Mouse (Mus musculus) intestine, postnatal 0 days (tissue): Measurements from ENCODE around the gene Rtl8b. TPM values are rescaled to one million over a fixed set of nuclear protein-coding genes. Genes with fewer than 3 reads are reported as not detected.
A peak's percentile ranks its signal among the peaks of the same experiment; 100 is the strongest.
"Not testable (repeated sequence)": the region's sequence is repeated elsewhere in the genome, so short reads cannot be mapped to it uniquely, and the experiment has no call there.

Experiments used
- ATAC-seq: fragments of 200-750 bp; cut with Nextera tagmentation; 2 replicates; pipeline ENCODE4 v1.8.0; 2017; ENCODE audit warnings: mild to moderate bottlenecking, moderate TSS enrichment, moderate library complexity
- H3K27ac ChIP-seq: fragments of 300-500 bp; sonication (generic); 2 replicates; pipeline ENCODE4 v1.5.1; 2014; ENCODE audit warnings: mild to moderate bottlenecking, low read depth, low read length, moderate library complexity
- H3K27me3 ChIP-seq: fragments of 300-500 bp; sonication (generic); replicated peaks from 2 replicates; pipeline ENCODE4 v1.6.1; 2014; ENCODE audit warnings: low read length, mixed read lengths; ENCODE audit not compliant: control insufficient read depth, insufficient read depth
- H3K36me3 ChIP-seq: fragments of 300-500 bp; sonication (generic); 2 replicates; pipeline ENCODE4 v1.6.1; 2014; ENCODE audit warnings: mild to moderate bottlenecking, moderate library complexity; ENCODE audit not compliant: control insufficient read depth, insufficient read depth
- H3K4me1 ChIP-seq: fragments of 300-500 bp; sonication (generic); replicated peaks from 2 replicates; pipeline ENCODE4 v1.6.1; 2014; ENCODE audit warnings: antibody characterized with exemption, low read length, mixed read lengths; ENCODE audit not compliant: control insufficient read depth, insufficient read depth
- H3K4me2 ChIP-seq: fragments of 300-500 bp; sonication (generic); replicated peaks from 2 replicates; pipeline ENCODE4 v1.6.1; 2014; ENCODE audit warnings: low read depth, mild to moderate bottlenecking, moderate library complexity
- H3K4me3 ChIP-seq: fragments of 300-500 bp; sonication (generic); 2 replicates; pipeline ENCODE4 v1.5.1; 2014; ENCODE audit warnings: low read depth, low read length
- H3K9ac ChIP-seq: fragments of 300-500 bp; sonication (generic); 2 replicates; pipeline ENCODE4 v1.6.1; 2014; ENCODE audit warnings: mild to moderate bottlenecking, low read depth, low read length
- H3K9me3 ChIP-seq: fragments of 300-500 bp; sonication (generic); 2 replicates; pipeline ENCODE4 v1.6.1; 2016; ENCODE audit warnings: mixed run types; ENCODE audit not compliant: control insufficient read depth
- CTCF ChIP-seq: sonication (generic); IDR thresholded peaks from 2 replicates; pipeline ENCODE4 v1.5.1; 2016; ENCODE audit warnings: low read depth, mild to moderate bottlenecking, control low read depth, antibody characterized with exemption, moderate library complexity
- WGBS: fragments of 180-500 bp; shearing (Covaris S2); extraction: QIAGEN DNeasy Blood & Tissue Kit; methylation state at CpG from one replicate; pipeline ENCODE4 v1.1.7; 2014; 5-methylcytosine and 5-hydroxymethylcytosine counted together
- polyA plus RNA-seq: library from polyadenylated mRNA; unstranded; fragments of >200 nt; fragmentation: Nextera tagmentation; extraction: Ambion mirVana; gene quantifications from 2 replicates; pipeline ENCODE4 v1.2.1, GENCODE M21; 2015

Rtl8b gene
- polyA plus RNA-seq, 1 experiment from 2014 or later, result 38.4 TPM

GRCm38 (mm10) chrX:53693141-53693540 is 22.9 kb upstream of the Rtl8b start:
- Histone ChIP-seq H3K4me3 (no peak overlapping the region), H3K4me2 (no peak overlapping the region), H3K36me3 (no peaks in the 10 kb centered on the region), H3K27me3 (no peaks in the 10 kb centered on the region), H3K4me1 (no peaks in the 10 kb centered on the region), H3K9me3 (no peaks in the 10 kb centered on the region), H3K9ac (no peak overlapping the region), H3K27ac (no peak overlapping the region)
- WGBS, result 71% methylated on average over 2 of the region's 2 CpGs
- no peak for ATAC-seq
- no peak for TF ChIP-seq CTCF

- no peak for TF ChIP-seq CTCF
- no peaks in the 10 kb centered on the region for H3K27me3 ChIP-seq
- H3K4me2 ChIP-seq, result no peak overlapping the region
- 54% methylated on average over 2 of the region's 2 CpGs for WGBS
- H3K36me3 ChIP-seq, result no peaks in the 10 kb centered on the region
- ATAC-seq, result no peak
- H3K9ac ChIP-seq, result no peak overlapping the region
- H3K9me3 ChIP-seq, result no peaks in the 10 kb centered on the region
- H3K27ac ChIP-seq, result no peak overlapping the region
- no peaks in the 10 kb centered on the region for H3K4me1 ChIP-seq
- no peak overlapping the region for H3K4me3 ChIP-seq
Observed at GRCm38 (mm10) chrX:53692065-53692464, 21.9 kb upstream of the Rtl8b start.

GRCm38 (mm10) chrX:53684676-53685075 is 14.5 kb upstream of the Rtl8b start:
- not testable (repeated sequence) for H3K4me2 ChIP-seq, H3K9ac ChIP-seq, H3K4me3 ChIP-seq, H3K27me3 ChIP-seq, H3K27ac ChIP-seq, H3K36me3 ChIP-seq, H3K4me1 ChIP-seq, H3K9me3 ChIP-seq
- ATAC-seq, result peak; percentile 78
- WGBS, result 53% methylated on average over 2 of the region's 4 CpGs

- not testable (repeated sequence) for H3K36me3 ChIP-seq, H3K4me1 ChIP-seq, H3K4me3 ChIP-seq, H3K27ac ChIP-seq, H3K9ac ChIP-seq, H3K4me2 ChIP-seq, H3K9me3 ChIP-seq, ATAC-seq, H3K27me3 ChIP-seq
- whole genome bisulfite sequencing, result 58% methylated on average over 2 of the region's 3 CpGs
Observed at GRCm38 (mm10) chrX:53682650-53683049, 12.4 kb upstream of the Rtl8b start.

GRCm38 (mm10) chrX:53676943-53677342 is 6.7 kb upstream of the Rtl8b start:
- not testable (repeated sequence) for H3K4me1 ChIP-seq, H3K36me3 ChIP-seq, ATAC-seq, H3K27ac ChIP-seq, H3K4me2 ChIP-seq, H3K9ac ChIP-seq, H3K27me3 ChIP-seq, H3K9me3 ChIP-seq, H3K4me3 ChIP-seq
- TF ChIP-seq CTCF, result peak; percentile 62
- WGBS, result 38% methylated on average over 2 of the region's 2 CpGs

GRCm38 (mm10) chrX:53670696-53671095 is 488 bp upstream of the Rtl8b start:
- WGBS, result 25% methylated on average over 4 of the region's 4 CpGs
- ATAC-seq, H3K27ac ChIP-seq, H3K9me3 ChIP-seq, H3K27me3 ChIP-seq, H3K4me1 ChIP-seq, H3K36me3 ChIP-seq, H3K9ac ChIP-seq: not testable (repeated sequence)
- peak overlapping the region; percentile 45; the same call in 1 of the 2 replicates for H3K4me2 ChIP-seq
- H3K4me3 ChIP-seq, result peak overlapping the region; percentile 23; the same call in 1 of the 2 replicates

- peak; percentile 43 for ATAC-seq
- H3K4me2 ChIP-seq, result 0 out of 2 replicates have a peak overlapping the region, but pooled peaks have one; percentile 45
- H3K4me3 ChIP-seq, result peak overlapping the region; percentile 23; the same call in 1 of the 2 replicates
- H3K9ac ChIP-seq, H3K9me3 ChIP-seq, H3K36me3 ChIP-seq, H3K4me1 ChIP-seq, H3K27ac ChIP-seq, H3K27me3 ChIP-seq: not testable (repeated sequence)
- WGBS, result no CpG with 5 or more reads among the region's 36 CpGs
Observed at GRCm38 (mm10) chrX:53669557-53670270, 494 bp downstream of the Rtl8b start.

GRCm38 (mm10) chrX:53652917-53653316 is 17.3 kb downstream of the Rtl8b start:
- 46% methylated on average over 4 of the region's 4 CpGs for WGBS

More at GRCm38 (mm10) chrX:53652917-53653316, 17.3 kb downstream of the Rtl8b start:
- H3K9me3 ChIP-seq, ATAC-seq, H3K27me3 ChIP-seq, H3K4me3 ChIP-seq, H3K4me2 ChIP-seq, H3K4me1 ChIP-seq, H3K9ac ChIP-seq, H3K36me3 ChIP-seq, H3K27ac ChIP-seq: not testable (repeated sequence)
